Mouse (Mus musculus) stomach, embryonic 14.5 days (tissue): ENCODE data around the gene Tnfsf4. TPM values are rescaled to one million over a fixed set of nuclear protein-coding genes. Genes with fewer than 3 reads are reported as not detected.

Experiments used
- ATAC-seq: fragments of 200-750 bp; cut with Nextera tagmentation; 2 replicates; pipeline ENCODE4 v1.8.0; 2017; ENCODE audit warnings: low read depth, moderate TSS enrichment; ENCODE audit not compliant: insufficient number of reproducible peaks, insufficient read depth, low FRiP score
- H3K27ac ChIP-seq: fragments of 300-500 bp; sonication (generic); 2 replicates; pipeline ENCODE4 v1.5.1; 2014; ENCODE audit warnings: mild to moderate bottlenecking, low read length, moderate library complexity, mixed read lengths
- H3K27me3 ChIP-seq: fragments of 300-500 bp; sonication (generic); 2 replicates; pipeline ENCODE4 v1.6.1; 2014; ENCODE audit warnings: low read length, control low read depth, mixed read lengths; ENCODE audit not compliant: control insufficient read depth, insufficient read depth
- H3K36me3 ChIP-seq: fragments of 300-500 bp; sonication (generic); 2 replicates; pipeline ENCODE4 v1.6.1; 2014; ENCODE audit warnings: mild to moderate bottlenecking, control low read depth, low read length, moderate library complexity, mixed read lengths; ENCODE audit not compliant: control insufficient read depth, insufficient read depth
- H3K4me1 ChIP-seq: fragments of 300-500 bp; sonication (generic); 2 replicates; pipeline ENCODE4 v1.6.1; 2014; ENCODE audit warnings: low read length, control low read depth, mixed read lengths; ENCODE audit not compliant: control insufficient read depth, insufficient read depth
- H3K4me2 ChIP-seq: fragments of 300-500 bp; sonication (generic); replicated peaks from 2 replicates; pipeline ENCODE4 v1.6.1; 2014; ENCODE audit warnings: low read depth, low read length, control low read depth
- H3K4me3 ChIP-seq: fragments of 300-500 bp; sonication (generic); 2 replicates; pipeline ENCODE4 v1.5.1; 2014; ENCODE audit warnings: low read depth, low read length, control low read depth
- H3K9ac ChIP-seq: fragments of 300-500 bp; sonication (generic); replicated peaks from 2 replicates; pipeline ENCODE4 v1.6.1; 2014; ENCODE audit warnings: low read depth, mild to moderate bottlenecking, control low read depth, low read length, moderate library complexity, mixed read lengths
- H3K9me3 ChIP-seq: fragments of 300-500 bp; sonication (generic); 2 replicates; pipeline ENCODE4 v1.6.1; 2016; ENCODE audit warnings: low read depth, low read length, control low read depth; ENCODE audit not compliant: control insufficient read depth
- WGBS: fragments of 180-500 bp; shearing (Covaris S2); extraction: QIAGEN DNeasy Blood & Tissue Kit; methylation state at CpG from one replicate; pipeline ENCODE4 v1.1.7; 2014; 5-methylcytosine and 5-hydroxymethylcytosine counted together
- polyA plus RNA-seq: library from polyadenylated mRNA; unstranded; fragments of >200 nt; fragmentation: Nextera tagmentation; extraction: Ambion mirVana; gene quantifications from 2 replicates; pipeline ENCODE4 v1.2.1, GENCODE M21; 2014

The Tnfsf4 gene
- 0.18 TPM in 1 of 2 replicates, not detected in the other for polyA plus RNA-seq

- H3K27ac ChIP-seq, result no peak within 1 kb of the TSS
- no peaks in the 10 kb centered on the region for H3K27me3 ChIP-seq
- no peak for ATAC-seq
- WGBS, result 56% methylated on average over 6 of the region's 6 CpGs
- H3K9me3 ChIP-seq, result no peaks in the 10 kb centered on the region
- H3K36me3 ChIP-seq, result no peaks in the 10 kb centered on the region
- H3K4me3 ChIP-seq, result no peak within 1 kb of the TSS
- no peak within 1 kb of the TSS for H3K4me2 ChIP-seq
- H3K9ac ChIP-seq, result no peak within 1 kb of the TSS
- H3K4me1 ChIP-seq, result 0 out of 2 replicates have a peak, but pooled peaks cover 4% of the 10 kb centered on the region
These were observed at the start of gene Tnfsf4 for GRCm38 (mm10) chr1:161394931-161395459. TSS of gene Tnfsf4 (plus strand) at chr1:161395409.

- H3K9ac ChIP-seq, result no peak overlapping the region
- H3K4me2 ChIP-seq, result no peak overlapping the region
- H3K27ac ChIP-seq, result no peak overlapping the region
- no peak for ATAC-seq
- H3K4me3 ChIP-seq, result no peak overlapping the region
- no peaks in the 10 kb centered on the region for H3K4me1 ChIP-seq
- 70% methylated on average over 1 of the region's 1 CpGs for WGBS
- H3K36me3 ChIP-seq, result no peaks in the 10 kb centered on the region
- no peaks in the 10 kb centered on the region for H3K27me3 ChIP-seq
- no peaks in the 10 kb centered on the region for H3K9me3 ChIP-seq
These were observed 44.2 kb upstream of the Tnfsf4 start for GRCm38 (mm10) chr1:161350981-161351380.

GRCm38 (mm10) chr1:161365006-161365405 lies 30.2 kb upstream of the Tnfsf4 start:
- Histone ChIP-seq H3K27ac (no peak overlapping the region), H3K9me3 (no peaks in the 10 kb centered on the region), H3K36me3 (no peaks in the 10 kb centered on the region), H3K4me3 (no peak overlapping the region), H3K4me2 (no peak overlapping the region), H3K9ac (no peak overlapping the region), H3K4me1 (no peaks in the 10 kb centered on the region), H3K27me3 (no peaks in the 10 kb centered on the region)
- 69% methylated on average over 4 of the region's 4 CpGs for WGBS
- ATAC-seq, result no peak

GRCm38 (mm10) chr1:161371919-161372318 lies 23.3 kb upstream of the Tnfsf4 start:
- Histone ChIP-seq H3K27me3 (no peaks in the 10 kb centered on the region), H3K9me3 (no peaks in the 10 kb centered on the region), H3K4me1 (no peaks in the 10 kb centered on the region), H3K36me3 (no peaks in the 10 kb centered on the region), H3K9ac (no peak overlapping the region), H3K27ac (no peak overlapping the region), H3K4me2 (no peak overlapping the region), H3K4me3 (no peak overlapping the region)
- WGBS, result 66% methylated on average over 2 of the region's 2 CpGs
- no peak for ATAC-seq

- no peak overlapping the region for H3K4me2 ChIP-seq
- H3K27me3 ChIP-seq, result no peaks in the 10 kb centered on the region
- ATAC-seq, result no peak
- H3K4me3 ChIP-seq, result no peak overlapping the region
- H3K36me3 ChIP-seq, result no peaks in the 10 kb centered on the region
- no peaks in the 10 kb centered on the region for H3K4me1 ChIP-seq
- no peak overlapping the region for H3K27ac ChIP-seq
- H3K9me3 ChIP-seq, result no peaks in the 10 kb centered on the region
- no peak overlapping the region for H3K9ac ChIP-seq
- WGBS, result 84% methylated on average over 2 of the region's 2 CpGs
These were observed 19.3 kb upstream of the Tnfsf4 start for GRCm38 (mm10) chr1:161375866-161376265.

- H3K4me2 ChIP-seq, result no peak overlapping the region
- no peaks in the 10 kb centered on the region for H3K27me3 ChIP-seq
- 73% methylated on average over 3 of the region's 3 CpGs for WGBS
- H3K4me1 ChIP-seq, result no peaks in the 10 kb centered on the region
- no peaks in the 10 kb centered on the region for H3K36me3 ChIP-seq
- no peaks in the 10 kb centered on the region for H3K9me3 ChIP-seq
- ATAC-seq, result no peak
- no peak overlapping the region for H3K27ac ChIP-seq
- H3K9ac ChIP-seq, result no peak overlapping the region
- no peak overlapping the region for H3K4me3 ChIP-seq
These were observed 16.6 kb upstream of the Tnfsf4 start for GRCm38 (mm10) chr1:161378571-161378970.

GRCm38 (mm10) chr1:161379685-161380424 lies 15.4 kb upstream of the Tnfsf4 start:
- WGBS, result 36% methylated on average over 11 of the region's 11 CpGs
- Histone ChIP-seq H3K36me3 (no peaks in the 10 kb centered on the region), H3K9me3 (no peaks in the 10 kb centered on the region), H3K9ac (no peak overlapping the region), H3K4me1 (no peaks in the 10 kb centered on the region), H3K27me3 (no peaks in the 10 kb centered on the region), H3K4me3 (no peak overlapping the region), H3K27ac (no peak overlapping the region), H3K4me2 (no peak overlapping the region)
- ATAC-seq, result no peak

- ATAC-seq, result no peak
- Histone ChIP-seq H3K4me1 (no peaks in the 10 kb centered on the region), H3K27ac (no peak overlapping the region), H3K9ac (no peak overlapping the region), H3K9me3 (no peaks in the 10 kb centered on the region), H3K4me3 (no peak overlapping the region), H3K27me3 (no peaks in the 10 kb centered on the region), H3K4me2 (no peak overlapping the region), H3K36me3 (no peaks in the 10 kb centered on the region)
- WGBS, result 27% methylated on average over 5 of the region's 5 CpGs
These were observed 14.8 kb upstream of the Tnfsf4 start for GRCm38 (mm10) chr1:161380425-161380780.

- Histone ChIP-seq H3K27ac (no peak overlapping the region), H3K4me2 (no peak overlapping the region), H3K4me3 (no peak overlapping the region), H3K36me3 (no peaks in the 10 kb centered on the region), H3K27me3 (no peaks in the 10 kb centered on the region), H3K9me3 (no peaks in the 10 kb centered on the region), H3K4me1 (no peaks in the 10 kb centered on the region), H3K9ac (no peak overlapping the region)
- no peak for ATAC-seq
- 56% methylated on average over 2 of the region's 2 CpGs for WGBS
These were observed 5.1 kb upstream of the Tnfsf4 start for GRCm38 (mm10) chr1:161390066-161390465.
